Mouse (Mus musculus) thymus, adult 2 months (tissue): ENCODE data around the gene Helq. TPM values are rescaled to one million over a fixed set of nuclear protein-coding genes. Genes with fewer than 3 reads are reported as not detected.

Experiments used
- DNase-seq: peaks from one replicate; pipeline ENCODE4 v3.0.0; 2021
- H3K27ac ChIP-seq: fragments of 200-500 bp; 2 replicates; pipeline ENCODE4 v1.5.1; 2012; ENCODE audit warnings: low read length, control low read depth; ENCODE audit not compliant: control insufficient read depth, insufficient read depth
- H3K27me3 ChIP-seq: fragments of 200-500 bp; 2 replicates; pipeline ENCODE4 v1.6.1; 2012; ENCODE audit warnings: mild to moderate bottlenecking, low read length, moderate library complexity, mixed read lengths; ENCODE audit not compliant: control insufficient read depth, insufficient read depth
- H3K36me3 ChIP-seq: fragments of 200-500 bp; 2 replicates; pipeline ENCODE4 v1.6.1; 2012; ENCODE audit warnings: mild to moderate bottlenecking, low read length, moderate library complexity; ENCODE audit not compliant: control insufficient read depth, insufficient read depth
- H3K4me1 ChIP-seq: fragments of 200-500 bp; replicated peaks from 2 replicates; pipeline ENCODE4 v1.6.1; 2012; ENCODE audit warnings: low read length; ENCODE audit not compliant: control insufficient read depth, insufficient read depth
- H3K4me3 ChIP-seq: fragments of 200-500 bp; 2 replicates; pipeline ENCODE4 v1.5.1; 2012; ENCODE audit warnings: mild to moderate bottlenecking, low read length, control low read depth, moderate library complexity; ENCODE audit not compliant: control insufficient read depth, insufficient read depth
- CTCF ChIP-seq: fragments of 200-500 bp; IDR thresholded peaks from 2 replicates; pipeline ENCODE4 v1.5.1; 2012; ENCODE audit warnings: mild to moderate bottlenecking, control low read depth, low read length, moderate library complexity, borderline replicate concordance; ENCODE audit not compliant: control insufficient read depth, poor library complexity, insufficient read depth; ENCODE audit errors: extremely low read depth
- POLR2A ChIP-seq: fragments of 200-500 bp; IDR thresholded peaks from 2 replicates; pipeline ENCODE4 v1.6.1; 2012; ENCODE audit warnings: mild to moderate bottlenecking, low read length, control low read depth, moderate library complexity; ENCODE audit not compliant: control insufficient read depth, poor library complexity, insufficient read depth; ENCODE audit errors: extremely low read depth
- WGBS: fragments of 180-500 bp; shearing (Covaris S2); methylation state at CpG from one replicate; pipeline ENCODE4 v1.1.7; 2018; 5-methylcytosine and 5-hydroxymethylcytosine counted together
- polyA plus RNA-seq: library from polyadenylated mRNA; depleted of rRNA; stranded (reverse); fragments of >200 nt; gene quantifications from 2 replicates; pipeline ENCODE4 v1.2.3, GENCODE M21; 2012

The Helq gene
- polyA plus RNA-seq, 1 experiment, result 15.6 TPM

DNA sequence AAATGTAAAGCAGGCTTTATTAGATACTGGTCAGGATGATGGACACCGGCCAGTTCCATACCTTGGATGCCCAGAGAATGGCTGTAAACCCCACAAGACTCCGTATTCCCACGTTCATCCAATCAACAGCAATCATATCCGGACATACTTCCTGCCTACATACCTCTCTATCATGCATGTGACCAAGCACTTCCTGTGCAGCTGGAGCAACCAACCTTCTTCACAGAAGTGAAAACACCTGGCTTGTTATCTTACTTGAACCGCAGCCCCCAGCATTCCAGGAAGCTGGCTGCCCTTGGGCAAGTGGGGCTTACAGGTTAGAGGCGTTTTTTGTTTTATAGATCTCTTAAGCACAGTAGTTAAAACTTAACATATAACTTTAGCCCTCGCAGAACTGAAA lies 24.4 kb upstream of the Helq start:
- no peaks in the 10 kb centered on the region for H3K36me3 ChIP-seq
- TF ChIP-seq CTCF, result no peak
- TF ChIP-seq POLR2A, result no peak
- H3K4me3 ChIP-seq, result no peak overlapping the region
- WGBS, result 38% methylated on average over 7 of the region's 7 CpGs
- H3K27me3 ChIP-seq, result no peaks in the 10 kb centered on the region
- no peak overlapping the region for H3K27ac ChIP-seq
- DNase-seq, result peak; percentile 34
- peaks cover 15% of the 10 kb centered on the region for H3K4me1 ChIP-seq

DNA sequence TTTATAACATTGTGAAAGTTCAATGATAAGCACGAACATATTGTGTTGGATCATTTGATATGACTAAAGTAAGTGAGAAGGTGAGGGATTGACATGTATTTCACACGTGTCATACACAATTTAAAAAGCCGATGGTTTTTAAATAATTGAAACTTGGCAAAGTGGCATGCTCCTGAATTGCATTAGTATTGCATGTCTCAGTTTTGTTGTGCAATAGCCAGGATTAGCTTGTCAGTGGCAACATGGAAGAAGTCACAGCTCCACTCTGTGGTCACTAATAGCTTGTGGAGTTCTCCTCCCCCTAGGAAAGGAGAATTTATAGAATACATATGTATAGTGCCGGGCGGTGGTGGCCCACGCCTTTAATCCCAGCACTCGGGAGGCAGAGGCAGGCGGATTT lies 23.0 kb upstream of the Helq start:
- TF ChIP-seq CTCF, result no peak
- TF ChIP-seq POLR2A, result no peak
- H3K36me3 ChIP-seq, result no peaks in the 10 kb centered on the region
- H3K27ac ChIP-seq, result no peak overlapping the region
- peaks cover 5% of the 10 kb centered on the region for H3K4me1 ChIP-seq
- H3K27me3 ChIP-seq, result no peaks in the 10 kb centered on the region
- 80% methylated on average over 8 of the region's 8 CpGs for WGBS
- no peak for DNase-seq
- H3K4me3 ChIP-seq, result no peak overlapping the region

DNA sequence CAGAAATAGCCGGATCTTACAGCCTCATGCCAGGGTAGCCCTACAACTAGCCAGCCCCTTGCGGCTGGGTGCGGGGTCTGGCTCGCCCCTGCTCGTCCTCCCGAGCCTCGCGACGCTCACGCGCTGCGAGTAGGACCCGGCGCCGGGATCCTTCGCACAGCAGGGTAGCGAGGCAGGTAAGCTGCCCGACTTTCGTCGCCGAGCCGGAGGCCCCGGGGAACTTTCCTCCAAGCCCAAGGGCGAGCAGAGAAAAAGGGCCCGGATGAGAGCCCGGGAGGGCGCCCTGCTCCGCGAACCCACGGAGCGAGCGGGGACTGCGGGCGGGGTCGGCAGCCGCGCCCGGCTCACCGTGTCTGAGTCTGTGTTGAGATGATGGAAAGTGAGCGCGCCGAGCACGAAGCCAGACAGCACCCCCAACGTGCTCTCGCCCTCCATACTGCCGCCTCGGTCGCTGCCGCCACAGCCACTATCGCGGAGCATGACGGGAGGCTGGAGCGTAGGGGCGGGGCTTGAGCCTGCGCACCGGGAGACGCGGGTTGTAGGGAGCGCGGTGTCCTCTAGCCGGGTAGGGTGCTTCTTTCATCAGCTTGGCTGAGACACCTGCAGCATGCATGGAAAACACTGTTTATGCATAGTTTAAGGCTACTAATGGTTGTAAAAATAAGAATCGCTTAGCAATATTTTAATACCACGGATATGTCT lies 22.2 kb upstream of the Helq start, which contains the start of gene Abraxas1:
Gene Abraxas1, minus strand, starts transcription at position 483 of the 702 bp plus-strand sequence.
- under 1% methylated on average over 63 of the region's 63 CpGs for WGBS
- H3K4me1 ChIP-seq, result peaks cover 3% of the 10 kb centered on the region; the same call in 1 of the 2 replicates
- H3K27ac ChIP-seq, result peak within 1 kb of the TSS; percentile 68
- no peaks in the 10 kb centered on the region for H3K36me3 ChIP-seq
- H3K27me3 ChIP-seq, result no peaks in the 10 kb centered on the region
- H3K4me3 ChIP-seq, result peak within 1 kb of the TSS; percentile 78
- TF ChIP-seq POLR2A (peak; percentile 93), CTCF (0 out of 2 replicates have a peak, but pooled peaks have one; percentile 34)
- peak; percentile 95 for DNase-seq

GRCm38 (mm10) chr5:100819568-100820480 lies 21.4 kb upstream of the Helq start:
- Histone ChIP-seq H3K4me3 (peak overlapping the region; percentile 78), H3K4me1 (peaks cover 3% of the 10 kb centered on the region; the same call in 1 of the 2 replicates), H3K36me3 (no peaks in the 10 kb centered on the region), H3K27ac (peak overlapping the region; percentile 68; the same call in 1 of the 2 replicates), H3K27me3 (no peaks in the 10 kb centered on the region)
- 44% methylated on average over 16 of the region's 16 CpGs for WGBS
- TF ChIP-seq CTCF (no peak), POLR2A (no peak)
- peak; percentile 30 for DNase-seq

GRCm38 (mm10) chr5:100818341-100818740 lies 19.9 kb upstream of the Helq start:
- 92% methylated on average over 4 of the region's 4 CpGs for WGBS
- no peak for DNase-seq
- Histone ChIP-seq H3K27me3 (no peaks in the 10 kb centered on the region), H3K27ac (no peak overlapping the region), H3K4me1 (no peaks in the 10 kb centered on the region), H3K36me3 (no peaks in the 10 kb centered on the region), H3K4me3 (no peak overlapping the region)
- TF ChIP-seq POLR2A (no peak), CTCF (no peak)

DNA sequence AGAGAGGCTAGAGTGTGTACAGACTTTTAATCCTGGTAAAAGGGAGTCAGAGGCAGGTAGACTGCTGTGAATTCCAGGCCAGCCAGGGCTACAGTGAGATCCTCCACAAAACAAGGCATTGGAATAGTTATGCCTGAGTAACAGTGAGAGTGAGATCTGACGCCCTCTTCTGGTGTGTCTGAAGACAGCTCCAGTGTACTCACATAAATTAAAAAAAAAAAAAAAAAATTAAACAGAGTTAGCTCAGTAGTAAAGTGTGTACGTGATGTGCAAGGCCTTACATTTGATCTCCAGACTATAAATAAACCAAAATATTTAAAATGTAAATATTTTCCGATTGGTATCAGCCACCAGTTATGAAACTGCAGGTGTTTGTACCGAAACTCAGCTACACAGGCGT lies 4.3 kb downstream of the Helq start:
- DNase-seq, result no peak
- Histone ChIP-seq H3K36me3 (peaks cover 37% of the 10 kb centered on the region), H3K4me1 (no peaks in the 10 kb centered on the region), H3K27me3 (no peaks in the 10 kb centered on the region), H3K27ac (no peak overlapping the region), H3K4me3 (no peak overlapping the region)
- WGBS, result 86% methylated on average over 5 of the region's 5 CpGs
- TF ChIP-seq CTCF (no peak), POLR2A (no peak)
